Mouse (Mus musculus) midbrain, embryonic 14.5 days (tissue): Measurements from ENCODE around the gene Agtpbp1. TPM values are rescaled to one million over a fixed set of nuclear protein-coding genes. Genes with fewer than 3 reads are reported as not detected.

ENCODE experiments used
- ATAC-seq: fragments of 200-750 bp; cut with Nextera tagmentation; 2 replicates; pipeline ENCODE4 v1.8.0; 2017; ENCODE audit warnings: moderate number of reproducible peaks, moderate library complexity; ENCODE audit not compliant: low FRiP score, low TSS enrichment
- DNase-seq: peaks from one replicate; pipeline ENCODE4 v3.0.0-alpha.2; 2015
- H3K27ac ChIP-seq: fragments of 300-500 bp; sonication (generic); replicated peaks from 2 replicates; pipeline ENCODE4 v1.5.1; 2014; ENCODE audit warnings: mild to moderate bottlenecking, low read depth, low read length, moderate library complexity
- H3K27me3 ChIP-seq: fragments of 300-500 bp; sonication (generic); 2 replicates; pipeline ENCODE4 v1.6.1; 2014; ENCODE audit warnings: low read length, control low read depth, mixed read lengths; ENCODE audit not compliant: control insufficient read depth, insufficient read depth
- H3K36me3 ChIP-seq: fragments of 300-500 bp; sonication (generic); 2 replicates; pipeline ENCODE4 v1.6.1; 2014; ENCODE audit warnings: low read length, control low read depth; ENCODE audit not compliant: control insufficient read depth, insufficient read depth
- H3K4me1 ChIP-seq: fragments of 300-500 bp; sonication (generic); 2 replicates; pipeline ENCODE4 v1.6.1; 2014; ENCODE audit warnings: mild to moderate bottlenecking, antibody characterized with exemption, low read length, control low read depth; ENCODE audit not compliant: control insufficient read depth, insufficient read depth
- H3K4me2 ChIP-seq: fragments of 300-500 bp; sonication (generic); 2 replicates; pipeline ENCODE4 v1.6.1; 2014; ENCODE audit warnings: mild to moderate bottlenecking, low read length, moderate library complexity
- H3K4me3 ChIP-seq: fragments of 300-500 bp; sonication (generic); replicated peaks from 2 replicates; pipeline ENCODE4 v1.5.1; 2014; ENCODE audit warnings: low read depth, low read length
- H3K9ac ChIP-seq: fragments of 300-500 bp; sonication (generic); replicated peaks from 2 replicates; pipeline ENCODE4 v1.6.1; 2014; ENCODE audit warnings: mild to moderate bottlenecking, low read length, moderate library complexity
- H3K9me3 ChIP-seq: fragments of 300-500 bp; sonication (generic); 2 replicates; pipeline ENCODE4 v1.6.1; 2016; ENCODE audit warnings: low read length, control low read depth, mixed read lengths; ENCODE audit not compliant: control insufficient read depth
- WGBS: fragments of 180-500 bp; shearing (Covaris S2); extraction: QIAGEN DNeasy Blood & Tissue Kit; methylation state at CpG from one replicate; pipeline ENCODE4 v1.1.7; 2014; 5-methylcytosine and 5-hydroxymethylcytosine counted together
- polyA plus RNA-seq: library from polyadenylated mRNA; unstranded; fragments of >200 nt; fragmentation: Nextera tagmentation; extraction: Ambion mirVana; gene quantifications from 2 replicates; pipeline ENCODE4 v1.2.1, GENCODE M21; 2014

Agtpbp1 gene
- polyA plus RNA-seq, 1 experiment from 2014 or later = 82.6 TPM

DNA sequence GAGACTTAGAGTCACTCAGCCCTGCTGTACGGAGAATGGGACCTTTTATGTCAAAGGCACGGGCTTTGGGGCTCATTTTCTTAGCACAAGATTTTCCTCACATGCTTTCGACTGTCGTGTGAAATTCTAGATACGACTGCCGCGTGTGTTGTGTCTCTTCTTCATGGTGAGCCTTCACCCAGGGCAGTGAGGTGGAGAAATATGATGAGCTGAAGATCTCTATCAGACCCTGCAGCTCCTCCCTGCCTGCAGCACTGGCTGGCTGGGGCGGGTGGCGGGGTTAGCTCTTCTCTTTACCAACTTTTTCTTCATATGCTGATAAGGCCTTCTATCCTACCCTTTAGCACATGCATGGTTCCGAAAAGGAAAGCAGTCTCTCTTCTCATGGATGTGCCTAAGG is 20.1 kb downstream of the Agtpbp1 start:
- Histone ChIP-seq H3K9me3 (no peaks in the 10 kb centered on the region), H3K36me3 (no peaks in the 10 kb centered on the region), H3K9ac (no peak overlapping the region), H3K27me3 (no peaks in the 10 kb centered on the region), H3K4me3 (no peak overlapping the region), H3K4me1 (no peaks in the 10 kb centered on the region), H3K27ac (no peak overlapping the region), H3K4me2 (no peak overlapping the region)
- ATAC-seq (no peak), DNase-seq (no peak)
- 81% methylated on average over 10 of the region's 10 CpGs for WGBS

GRCm38 (mm10) chr13:59564505-59564904 is 20.5 kb downstream of the Agtpbp1 start:
- WGBS = 94% methylated on average over 4 of the region's 4 CpGs
- H3K36me3 ChIP-seq = no peaks in the 10 kb centered on the region

GRCm38 (mm10) chr13:59562471-59562870 is 22.6 kb downstream of the Agtpbp1 start:
- ATAC-seq (no peak), DNase-seq (no peak)
- Histone ChIP-seq H3K4me1 (no peaks in the 10 kb centered on the region), H3K9ac (no peak overlapping the region), H3K27ac (no peak overlapping the region), H3K27me3 (no peaks in the 10 kb centered on the region), H3K4me3 (no peak overlapping the region), H3K9me3 (no peaks in the 10 kb centered on the region), H3K36me3 (no peaks in the 10 kb centered on the region), H3K4me2 (no peak overlapping the region)
- 85% methylated on average over 2 of the region's 2 CpGs for WGBS

More at GRCm38 (mm10) chr13:59564505-59564904, 20.5 kb downstream of the Agtpbp1 start:
- Histone ChIP-seq H3K27ac (no peak overlapping the region), H3K9me3 (no peaks in the 10 kb centered on the region), H3K4me2 (no peak overlapping the region), H3K4me1 (no peaks in the 10 kb centered on the region), H3K4me3 (no peak overlapping the region), H3K27me3 (no peaks in the 10 kb centered on the region), H3K9ac (no peak overlapping the region)
- DNase-seq = no peak
- no peak for ATAC-seq

- Histone ChIP-seq H3K9me3 (no peaks in the 10 kb centered on the region), H3K36me3 (no peaks in the 10 kb centered on the region), H3K4me3 (no peak overlapping the region), H3K4me1 (peaks cover 18% of the 10 kb centered on the region), H3K9ac (no peak overlapping the region), H3K27me3 (no peaks in the 10 kb centered on the region), H3K4me2 (no peak overlapping the region), H3K27ac (no peak overlapping the region)
- WGBS = 96% methylated on average over 5 of the region's 5 CpGs
- ATAC-seq (no peak), DNase-seq (no peak)
Observed at GRCm38 (mm10) chr13:59558776-59559175, 26.3 kb downstream of the Agtpbp1 start.

GRCm38 (mm10) chr13:59557185-59557985 is 27.6 kb downstream of the Agtpbp1 start:
- no peaks in the 10 kb centered on the region for H3K36me3 ChIP-seq
- peak overlapping the region; percentile 76 for H3K9ac ChIP-seq
- peaks cover 18% of the 10 kb centered on the region for H3K4me1 ChIP-seq
- H3K27me3 ChIP-seq = no peaks in the 10 kb centered on the region
- H3K4me2 ChIP-seq = peak overlapping the region; percentile 81
- H3K4me3 ChIP-seq = peak overlapping the region; percentile 76
- WGBS = 1% methylated on average over 64 of the region's 73 CpGs
- ATAC-seq = peak; percentile 92
- peak; percentile 97 for DNase-seq
- no peaks in the 10 kb centered on the region for H3K9me3 ChIP-seq
- peak overlapping the region; percentile 88 for H3K27ac ChIP-seq

DNA sequence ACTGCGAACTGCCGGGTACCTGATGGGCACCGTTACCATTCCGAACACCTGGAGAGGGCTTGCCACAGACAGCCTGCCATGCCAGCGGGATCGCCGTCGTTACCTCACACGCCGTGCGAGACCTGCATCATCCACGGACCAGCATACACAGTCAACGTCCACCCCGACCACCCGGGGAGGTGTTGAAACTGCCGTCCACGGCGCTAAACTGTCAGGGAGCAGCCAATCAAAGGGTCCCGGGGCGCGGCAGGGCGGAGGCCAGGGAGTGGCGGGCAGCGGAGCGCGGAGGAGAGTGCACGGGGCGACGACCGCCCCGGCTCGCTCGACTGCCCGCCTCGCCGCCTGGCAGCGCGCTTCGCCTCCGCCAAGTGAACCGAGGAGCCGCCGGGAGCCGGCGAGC is 28.4 kb downstream of the Agtpbp1 start:
- peak overlapping the region; percentile 88 for H3K27ac ChIP-seq
- no peaks in the 10 kb centered on the region for H3K36me3 ChIP-seq
- no peaks in the 10 kb centered on the region for H3K27me3 ChIP-seq
- peaks cover 18% of the 10 kb centered on the region for H3K4me1 ChIP-seq
- peak overlapping the region; percentile 81 for H3K4me2 ChIP-seq
- peak; percentile 67 for DNase-seq
- no peaks in the 10 kb centered on the region for H3K9me3 ChIP-seq
- peak overlapping the region; percentile 76 for H3K4me3 ChIP-seq
- H3K9ac ChIP-seq = peak overlapping the region; percentile 76
- under 1% methylated on average over 44 of the region's 45 CpGs for WGBS
- peak; percentile 76 for ATAC-seq

- Histone ChIP-seq H3K4me3 (peak overlapping the region; percentile 76), H3K4me2 (peak overlapping the region; percentile 81), H3K36me3 (no peaks in the 10 kb centered on the region), H3K9ac (no peak overlapping the region; the same call in 1 of the 2 replicates), H3K4me1 (peaks cover 18% of the 10 kb centered on the region), H3K9me3 (no peaks in the 10 kb centered on the region), H3K27me3 (no peaks in the 10 kb centered on the region), H3K27ac (no peak overlapping the region)
- ATAC-seq (no peak), DNase-seq (no peak)
- 83% methylated on average over 8 of the region's 8 CpGs for WGBS
Observed at GRCm38 (mm10) chr13:59555613-59556192, 29.3 kb downstream of the Agtpbp1 start.

GRCm38 (mm10) chr13:59554772-59555505 is 30.1 kb downstream of the Agtpbp1 start:
- no peaks in the 10 kb centered on the region for H3K27me3 ChIP-seq
- H3K4me3 ChIP-seq = 0 out of 2 replicates have a peak overlapping the region, but pooled peaks have one; percentile 3
- H3K4me2 ChIP-seq = peak overlapping the region; percentile 81
- no peak overlapping the region for H3K9ac ChIP-seq
- no peaks in the 10 kb centered on the region for H3K9me3 ChIP-seq
- 86% methylated on average over 17 of the region's 17 CpGs for WGBS
- H3K36me3 ChIP-seq = no peaks in the 10 kb centered on the region
- no peak overlapping the region for H3K27ac ChIP-seq
- DNase-seq (no peak), ATAC-seq (no peak)
- peaks cover 18% of the 10 kb centered on the region for H3K4me1 ChIP-seq
